Mouse (Mus musculus) ovary, postnatal 36 days (tissue): ENCODE measurements at regions not wholly inside any gene's neighbourhood (a gene's known extent, or its start where the extent isn't known, plus 50 kb on each side); places are given as distances from the start of the nearest gene placed in this dataset.

Experiments
- DNase-seq: peaks from one replicate; pipeline ENCODE4 v3.0.0; 2022; ENCODE audit warnings: low spot score, mixed read lengths

DNA sequence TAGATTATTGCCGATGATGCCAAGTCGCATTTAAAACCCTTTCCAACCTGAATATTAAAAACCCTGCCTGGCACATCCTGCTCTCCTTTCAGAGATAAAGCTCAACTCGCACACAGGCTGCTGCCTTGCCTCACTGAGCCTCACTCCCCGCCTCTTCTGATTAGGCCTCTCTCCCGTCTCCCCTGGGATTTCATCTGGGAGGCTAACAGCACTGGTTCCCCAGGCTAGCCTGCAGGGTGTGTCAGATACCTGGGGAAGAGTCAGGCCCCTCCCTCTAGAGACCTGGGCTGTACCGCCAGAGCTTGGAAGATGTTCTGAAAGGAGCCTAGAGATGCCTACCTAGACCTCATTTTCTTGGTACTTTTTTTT lies 462.7 kb upstream of the Kif2a start:
- no peak for DNase-seq

- DNase-seq: no peak
Measured at GRCm38 (mm10) chr13:107483967-107484629, 462.2 kb upstream of the Kif2a start.

DNA sequence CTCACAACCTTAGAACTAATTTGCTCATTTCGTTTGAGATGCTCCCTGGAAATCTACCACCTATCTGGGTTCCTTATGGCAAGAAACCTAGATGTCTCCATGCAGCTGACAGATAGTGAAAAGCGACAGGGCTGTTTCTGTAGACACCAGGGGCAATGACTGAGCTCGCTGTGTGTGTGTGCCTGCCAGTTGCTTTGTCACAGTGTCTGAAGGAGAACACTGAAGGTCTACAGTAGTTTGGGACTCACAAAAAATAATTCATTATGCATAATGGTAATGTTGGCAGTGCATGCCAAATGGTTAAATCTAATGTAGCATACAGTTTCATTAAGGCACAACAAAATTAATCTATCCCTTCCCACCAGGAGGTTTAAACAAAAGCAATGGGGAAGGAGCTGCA lies 453.2 kb upstream of the Kif2a start:
- DNase-seq: no peak

GRCm38 (mm10) chr13:107469491-107470276 lies 447.8 kb upstream of the Kif2a start:
- peak; percentile 38 for DNase-seq

GRCm38 (mm10) chr13:107462791-107463190 lies 440.9 kb upstream of the Kif2a start:
- no peak for DNase-seq

GRCm38 (mm10) chr13:107461048-107461912 lies 439.4 kb upstream of the Kif2a start:
- DNase-seq: peak; percentile 24

DNA sequence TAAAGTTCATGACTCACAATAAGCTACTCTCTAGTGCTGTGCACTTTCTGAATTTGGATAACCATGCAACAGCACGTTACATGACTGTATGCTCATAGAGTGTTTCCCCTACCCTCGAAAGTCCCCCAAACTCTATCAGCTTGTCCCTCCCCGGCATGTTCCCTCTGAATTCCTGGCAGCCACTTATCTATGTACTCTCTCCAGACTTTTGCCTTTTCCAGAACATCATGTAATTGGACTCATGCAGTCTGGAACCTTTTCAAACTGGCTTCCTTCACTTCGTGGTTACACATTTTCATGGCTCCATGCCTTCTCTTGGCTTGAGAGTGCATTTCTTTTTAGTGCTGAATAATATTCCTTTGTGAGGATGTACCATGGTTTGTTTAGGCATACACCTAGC lies 436.8 kb upstream of the Kif2a start:
- DNase-seq: no peak

DNA sequence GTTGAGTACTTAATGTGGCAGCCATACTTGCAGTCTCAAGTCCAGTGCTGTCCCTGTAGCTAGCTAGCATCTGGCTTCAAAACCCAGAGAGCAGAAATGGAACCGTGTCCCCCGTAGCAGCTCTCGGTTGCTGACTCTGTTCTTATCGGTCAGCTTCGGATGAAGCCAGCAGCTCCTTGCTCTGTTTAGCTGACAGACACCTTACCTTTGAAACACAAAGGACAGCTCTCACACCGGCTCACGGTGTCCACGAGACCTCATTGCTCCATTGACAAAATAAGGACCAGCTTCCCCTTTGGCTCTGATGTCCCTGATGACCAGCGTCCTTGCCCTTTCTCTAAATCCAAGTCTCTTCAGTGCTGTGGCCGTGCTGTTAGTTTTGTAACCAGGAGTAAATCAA lies 435.3 kb upstream of the Kif2a start:
- DNase-seq: no peak

DNA sequence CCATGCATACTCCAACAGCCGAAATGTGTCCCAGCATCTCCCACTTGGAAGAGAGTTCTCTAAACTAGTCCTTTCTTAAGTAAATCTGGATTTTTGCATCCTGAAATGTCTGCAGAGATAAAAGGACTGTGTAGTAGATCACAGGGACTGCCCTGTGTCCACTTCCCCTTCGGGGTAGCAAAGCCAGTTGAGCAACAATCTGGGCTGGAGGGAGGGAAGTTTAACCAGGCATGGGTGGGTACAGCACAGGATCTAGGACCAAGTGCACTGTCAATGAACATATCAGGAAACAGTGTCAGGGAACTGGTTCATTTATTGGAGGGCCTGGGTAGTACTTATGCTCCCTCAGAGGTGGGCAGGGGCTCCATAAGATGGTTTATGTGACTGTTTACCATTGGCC lies 434.5 kb upstream of the Kif2a start:
- DNase-seq: no peak

GRCm38 (mm10) chr13:107449598-107450179 lies 427.8 kb upstream of the Kif2a start:
- no peak for DNase-seq

DNA sequence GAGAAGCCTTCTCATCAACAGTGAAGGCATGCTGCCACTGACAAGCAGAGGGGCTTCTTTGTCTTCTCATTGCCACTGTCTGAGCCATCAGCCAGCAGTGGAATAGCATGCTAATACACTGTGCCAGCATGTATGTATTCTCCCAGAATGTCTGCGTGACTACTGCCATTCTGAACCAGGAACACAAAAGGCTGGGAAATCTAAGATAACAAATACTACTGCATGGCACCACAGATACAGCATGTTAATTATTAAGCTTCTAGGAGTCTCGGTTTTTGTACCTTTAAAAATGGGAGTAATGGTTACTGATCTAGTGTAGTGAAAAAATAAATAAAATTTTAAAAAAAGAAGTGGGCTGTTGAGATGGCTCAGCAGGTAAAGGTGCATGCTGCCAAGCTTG lies 425.9 kb upstream of the Kif2a start:
- no peak for DNase-seq

GRCm38 (mm10) chr13:107419363-107420155 lies 397.6 kb upstream of the Kif2a start:
- no peak for DNase-seq

- no peak for DNase-seq
Measured at GRCm38 (mm10) chr13:107410267-107410666, 388.3 kb upstream of the Kif2a start.

GRCm38 (mm10) chr13:107407674-107408026 lies 385.7 kb upstream of the Kif2a start:
- DNase-seq: no peak

- no peak for DNase-seq
Measured at GRCm38 (mm10) chr13:107406977-107407673, 385.2 kb upstream of the Kif2a start.

- DNase-seq: no peak
Measured at GRCm38 (mm10) chr13:107398621-107399363, 376.9 kb upstream of the Kif2a start.

GRCm38 (mm10) chr13:107396036-107396435 lies 374.1 kb upstream of the Kif2a start:
- DNase-seq: no peak

- no peak for DNase-seq
Measured at GRCm38 (mm10) chr13:107394451-107394850, 372.5 kb upstream of the Kif2a start.

DNA sequence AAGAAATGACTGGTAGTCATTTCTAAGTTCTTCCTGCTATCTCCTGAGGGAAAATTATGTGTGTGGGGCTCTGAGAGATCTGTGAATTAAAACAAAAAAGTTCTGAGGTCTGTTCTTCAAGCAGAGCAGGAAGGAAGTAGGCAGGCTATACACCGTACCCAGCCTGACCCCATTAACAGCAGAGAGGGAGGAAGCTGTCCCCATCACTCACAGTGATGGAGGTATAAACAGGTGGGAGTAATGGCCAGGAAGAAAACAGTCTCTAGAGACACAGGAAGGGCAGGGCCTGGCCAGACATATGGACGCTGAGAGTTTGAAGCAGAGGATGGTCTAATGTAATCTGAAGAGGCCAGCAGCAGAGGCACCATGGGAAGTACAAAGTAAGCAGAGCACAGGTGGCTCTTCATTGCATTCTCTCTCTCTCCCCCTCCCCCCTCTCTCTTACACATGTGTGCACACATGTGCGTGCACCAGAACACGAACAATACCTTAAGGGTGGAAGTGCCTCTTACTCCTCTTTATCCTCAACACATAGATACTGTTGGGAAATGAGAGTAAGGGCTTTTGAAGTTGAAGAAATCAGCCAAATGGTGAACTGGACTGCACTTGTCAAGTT lies 367.7 kb upstream of the Kif2a start:
- no peak for DNase-seq

- DNase-seq: no peak
Measured at GRCm38 (mm10) chr13:107389074-107389473, 367.1 kb upstream of the Kif2a start.
